Mouse (Mus musculus) liver, embryonic 13.5 days (tissue): ENCODE data around the gene Matk. TPM values are rescaled to one million over a fixed set of nuclear protein-coding genes. Genes with fewer than 3 reads are reported as not detected.
"Not testable (repeated sequence)": the region's sequence is repeated elsewhere in the genome, so short reads cannot be mapped to it uniquely, and the experiment has no call there.

Experiments used
- ATAC-seq: fragments of 200-750 bp; cut with Nextera tagmentation; 2 replicates; pipeline ENCODE4 v1.8.0; 2017; ENCODE audit warnings: low read depth, mild to moderate bottlenecking, moderate number of reproducible peaks, moderate library complexity
- DNase-seq: peaks from one replicate; pipeline ENCODE4 v3.0.0; 2022
- H3K27ac ChIP-seq: fragments of 300-500 bp; sonication (generic); 2 replicates; pipeline ENCODE4 v1.5.1; 2015; ENCODE audit warnings: moderate library complexity, mild to moderate bottlenecking, inconsistent platforms
- H3K27me3 ChIP-seq: fragments of 300-500 bp; sonication (generic); 2 replicates; pipeline ENCODE4 v1.6.1; 2015; ENCODE audit warnings: mild to moderate bottlenecking, inconsistent platforms
- H3K36me3 ChIP-seq: fragments of 300-500 bp; sonication (generic); 2 replicates; pipeline ENCODE4 v1.6.1; 2015; ENCODE audit warnings: mild to moderate bottlenecking, inconsistent platforms
- H3K4me1 ChIP-seq: fragments of 300-500 bp; sonication (generic); replicated peaks from 2 replicates; pipeline ENCODE4 v1.6.1; 2015; ENCODE audit warnings: inconsistent platforms
- H3K4me2 ChIP-seq: fragments of 300-500 bp; sonication (generic); 2 replicates; pipeline ENCODE4 v1.6.1; 2015; ENCODE audit warnings: inconsistent platforms, mild to moderate bottlenecking, moderate library complexity
- H3K4me3 ChIP-seq: fragments of 300-500 bp; sonication (generic); replicated peaks from 2 replicates; pipeline ENCODE4 v1.5.1; 2015; ENCODE audit warnings: mild to moderate bottlenecking, inconsistent platforms
- H3K9ac ChIP-seq: fragments of 300-500 bp; sonication (generic); 2 replicates; pipeline ENCODE4 v1.6.1; 2015; ENCODE audit warnings: mild to moderate bottlenecking, inconsistent platforms
- H3K9me3 ChIP-seq: fragments of 300-500 bp; sonication (generic); replicated peaks from 2 replicates; pipeline ENCODE4 v1.6.1; 2016; ENCODE audit warnings: inconsistent platforms
- WGBS: fragments of 180-500 bp; shearing (Covaris S2); methylation state at CpG from one replicate; pipeline ENCODE4 v1.1.7; 2015; ENCODE audit not compliant: insufficient replicate concordance; 5-methylcytosine and 5-hydroxymethylcytosine counted together
- polyA plus RNA-seq: library from polyadenylated mRNA; unstranded; fragments of >200 nt; fragmentation: Nextera tagmentation; extraction: Ambion mirVana; gene quantifications from 2 replicates; pipeline ENCODE4 v1.2.1, GENCODE M21; 2015

Matk gene
- 1.2 and 1.8 TPM in 2 replicates for polyA plus RNA-seq

GRCm38 (mm10) chr10:81252424-81253419 is at the start of gene Matk:
Matk (plus strand) TSS chr10:81252935.
- H3K27me3 ChIP-seq: peaks cover 67% of the 10 kb centered on the region
- no peak for DNase-seq
- 14% methylated on average over 44 of the region's 44 CpGs for WGBS
- no peak within 1 kb of the TSS for H3K9ac ChIP-seq
- peaks cover 19% of the 10 kb centered on the region for H3K4me1 ChIP-seq
- no peak within 1 kb of the TSS for H3K4me3 ChIP-seq
- ATAC-seq: no peak
- no peaks in the 10 kb centered on the region for H3K9me3 ChIP-seq
- H3K4me2 ChIP-seq: no peak within 1 kb of the TSS
- H3K36me3 ChIP-seq: no peaks in the 10 kb centered on the region
- H3K27ac ChIP-seq: no peak within 1 kb of the TSS

- Histone ChIP-seq H3K9ac (peak overlapping the region; percentile 17; the same call in 1 of the 2 replicates), H3K27me3 (peaks cover 35% of the 10 kb centered on the region), H3K27ac (peak overlapping the region; percentile 55; the same call in 1 of the 2 replicates), H3K4me3 (no peak overlapping the region), H3K4me1 (peaks cover 24% of the 10 kb centered on the region), H3K9me3 (no peaks in the 10 kb centered on the region), H3K4me2 (no peak overlapping the region), H3K36me3 (no peaks in the 10 kb centered on the region)
- ATAC-seq: peak; percentile 85
- DNase-seq: peak; percentile 77
- 22% methylated on average over 8 of the region's 8 CpGs for WGBS
These were observed 49.6 kb upstream of the Matk start for GRCm38 (mm10) chr10:81202978-81203720.

- Histone ChIP-seq H3K4me3 (no peak overlapping the region), H3K4me2 (no peak overlapping the region), H3K27ac (peak overlapping the region; percentile 55; the same call in 1 of the 2 replicates), H3K36me3 (no peaks in the 10 kb centered on the region), H3K27me3 (peaks cover 32% of the 10 kb centered on the region), H3K4me1 (peaks cover 24% of the 10 kb centered on the region), H3K9ac (no peak overlapping the region), H3K9me3 (no peaks in the 10 kb centered on the region)
- ATAC-seq (no peak), DNase-seq (no peak)
- 63% methylated on average over 4 of the region's 4 CpGs for WGBS
These were observed 48.6 kb upstream of the Matk start for GRCm38 (mm10) chr10:81204137-81204536.

GRCm38 (mm10) chr10:81210154-81210553 is 42.6 kb upstream of the Matk start:
- no peaks in the 10 kb centered on the region for H3K36me3 ChIP-seq
- H3K4me3 ChIP-seq: no peak overlapping the region
- peaks cover 21% of the 10 kb centered on the region; the same call in 1 of the 2 replicates for H3K27me3 ChIP-seq
- no peak overlapping the region for H3K9ac ChIP-seq
- no peak overlapping the region for H3K27ac ChIP-seq
- H3K4me1 ChIP-seq: no peaks in the 10 kb centered on the region
- H3K9me3 ChIP-seq: 0 out of 2 replicates have a peak, but pooled peaks cover 3% of the 10 kb centered on the region
- ATAC-seq (no peak), DNase-seq (no peak)
- no peak overlapping the region for H3K4me2 ChIP-seq
- 77% methylated on average over 5 of the region's 5 CpGs for WGBS

- H3K27ac ChIP-seq: no peak overlapping the region
- no peak for ATAC-seq
- no peak overlapping the region for H3K9ac ChIP-seq
- no peak overlapping the region for H3K4me2 ChIP-seq
- 71% methylated on average over 6 of the region's 6 CpGs for WGBS
- H3K36me3 ChIP-seq: no peaks in the 10 kb centered on the region
- DNase-seq: no peak
- peaks cover 14% of the 10 kb centered on the region for H3K27me3 ChIP-seq
- H3K4me1 ChIP-seq: no peaks in the 10 kb centered on the region
- no peak overlapping the region for H3K4me3 ChIP-seq
- no peaks in the 10 kb centered on the region for H3K9me3 ChIP-seq
These were observed 36.5 kb upstream of the Matk start for GRCm38 (mm10) chr10:81216260-81216659.

- Histone ChIP-seq H3K9ac (no peak overlapping the region), H3K4me1 (peaks cover 4% of the 10 kb centered on the region; the same call in 1 of the 2 replicates), H3K9me3 (no peaks in the 10 kb centered on the region), H3K27ac (no peak overlapping the region), H3K4me2 (no peak overlapping the region), H3K36me3 (no peaks in the 10 kb centered on the region), H3K27me3 (peaks cover 14% of the 10 kb centered on the region), H3K4me3 (no peak overlapping the region)
- ATAC-seq (no peak), DNase-seq (no peak)
- WGBS: 65% methylated on average over 6 of the region's 6 CpGs
These were observed 35.9 kb upstream of the Matk start for GRCm38 (mm10) chr10:81216810-81217209.

- WGBS: 10% methylated on average over 1 of the region's 1 CpGs
- not testable (repeated sequence) for H3K27ac ChIP-seq, H3K4me1 ChIP-seq, H3K36me3 ChIP-seq, H3K4me2 ChIP-seq, H3K9me3 ChIP-seq, H3K4me3 ChIP-seq, DNase-seq, ATAC-seq, H3K9ac ChIP-seq
- H3K27me3 ChIP-seq: peaks cover 14% of the 10 kb centered on the region
These were observed 35.5 kb upstream of the Matk start for GRCm38 (mm10) chr10:81217267-81217666.

- ATAC-seq (peak; percentile 57; the same call in 1 of the 2 replicates), DNase-seq (peak; percentile 62)
- Histone ChIP-seq H3K4me3 (no peak overlapping the region), H3K27me3 (peaks cover 14% of the 10 kb centered on the region), H3K27ac (no peak overlapping the region), H3K4me2 (no peak overlapping the region), H3K9me3 (no peaks in the 10 kb centered on the region), H3K36me3 (no peaks in the 10 kb centered on the region), H3K9ac (no peak overlapping the region), H3K4me1 (peaks cover 4% of the 10 kb centered on the region; the same call in 1 of the 2 replicates)
- 18% methylated on average over 7 of the region's 7 CpGs for WGBS
These were observed 34.8 kb upstream of the Matk start for GRCm38 (mm10) chr10:81217964-81218363.

GRCm38 (mm10) chr10:81221402-81222015 is 31.2 kb upstream of the Matk start:
- ATAC-seq: no peak; the same call in 1 of the 2 replicates
- Histone ChIP-seq H3K9me3 (no peaks in the 10 kb centered on the region), H3K27me3 (peaks cover 15% of the 10 kb centered on the region), H3K9ac (no peak overlapping the region), H3K4me2 (no peak overlapping the region), H3K4me1 (peaks cover 4% of the 10 kb centered on the region; the same call in 1 of the 2 replicates), H3K36me3 (no peaks in the 10 kb centered on the region), H3K27ac (no peak overlapping the region), H3K4me3 (no peak overlapping the region)
- 56% methylated on average over 5 of the region's 5 CpGs for WGBS
- DNase-seq: no peak

- 49% methylated on average over 2 of the region's 2 CpGs for WGBS
- H3K9ac ChIP-seq, H3K4me1 ChIP-seq, H3K36me3 ChIP-seq, H3K27ac ChIP-seq, H3K9me3 ChIP-seq, H3K4me3 ChIP-seq, H3K4me2 ChIP-seq, ATAC-seq, DNase-seq: not testable (repeated sequence)
- peaks cover 23% of the 10 kb centered on the region for H3K27me3 ChIP-seq
These were observed 29.0 kb upstream of the Matk start for GRCm38 (mm10) chr10:81223731-81224130.
